Mouse (Mus musculus) T-helper 2 cell (primary cell): ENCODE data around the gene Ltbr.

ENCODE experiments used
- in situ Hi-C: fragments of 300-600 bp; cut with MboI, MseI; formaldehyde crosslinking; loops from one replicate; pipeline ENCODE4 v1.15.1; 2025; ENCODE audit warnings: high pct_unique_total_duplicates

Ltbr gene

GRCm38 (mm10) chr6:125345625-125346024, 31.9 kb upstream of the Ltbr start:
- in situ Hi-C loops, result no loop called here

GRCm38 (mm10) chr6:125344866-125345265, 31.2 kb upstream of the Ltbr start:
- in situ Hi-C loops, result no loop called here

DNA sequence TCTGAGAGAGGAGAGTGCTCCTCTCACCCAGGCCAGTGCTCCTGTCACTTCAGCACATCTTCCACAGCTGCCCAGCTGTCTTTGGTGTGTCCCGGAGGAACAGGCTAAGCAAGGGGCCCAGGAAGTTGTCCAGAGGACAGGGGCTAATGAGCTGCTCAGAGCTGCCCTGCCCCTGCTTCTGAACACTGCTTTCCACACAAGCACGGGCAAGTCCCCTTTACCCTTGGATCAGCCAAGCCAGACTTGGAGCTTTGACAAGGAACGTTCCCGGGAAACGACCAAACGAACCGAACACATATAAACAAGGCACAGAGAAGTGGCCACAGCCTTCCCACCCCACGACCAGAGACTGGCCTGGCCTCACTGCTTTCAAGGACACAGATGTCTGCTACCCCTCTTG, 30.4 kb upstream of the Ltbr start:
- in situ Hi-C loops, result no loop called here

- in situ Hi-C loops, result no loop called here
Observed at GRCm38 (mm10) chr6:125342198-125342597, 28.5 kb upstream of the Ltbr start.

DNA sequence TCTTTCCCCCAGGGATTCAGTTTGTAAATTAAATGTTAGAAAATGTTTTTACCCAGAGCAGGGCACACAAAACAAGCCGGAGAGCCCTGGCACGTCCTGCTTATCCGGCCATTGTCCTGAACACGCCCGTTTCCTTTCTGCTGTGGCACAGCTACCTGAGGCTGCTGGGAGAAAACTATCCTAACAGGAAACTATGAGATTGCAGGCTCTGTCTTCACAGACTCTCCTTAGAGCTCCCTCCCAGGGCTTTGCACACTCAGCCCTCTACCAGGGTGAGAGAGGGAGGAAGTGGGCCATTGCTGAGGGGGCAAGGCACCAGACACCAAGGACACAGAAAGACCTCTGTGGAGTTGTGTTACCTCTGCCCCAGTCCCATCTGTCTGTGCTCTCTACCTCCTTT, 26.6 kb upstream of the Ltbr start:
- in situ Hi-C loops, result no loop called here

- in situ Hi-C loops, result no loop called here
Observed at GRCm38 (mm10) chr6:125338791-125339660, 25.3 kb upstream of the Ltbr start.

DNA sequence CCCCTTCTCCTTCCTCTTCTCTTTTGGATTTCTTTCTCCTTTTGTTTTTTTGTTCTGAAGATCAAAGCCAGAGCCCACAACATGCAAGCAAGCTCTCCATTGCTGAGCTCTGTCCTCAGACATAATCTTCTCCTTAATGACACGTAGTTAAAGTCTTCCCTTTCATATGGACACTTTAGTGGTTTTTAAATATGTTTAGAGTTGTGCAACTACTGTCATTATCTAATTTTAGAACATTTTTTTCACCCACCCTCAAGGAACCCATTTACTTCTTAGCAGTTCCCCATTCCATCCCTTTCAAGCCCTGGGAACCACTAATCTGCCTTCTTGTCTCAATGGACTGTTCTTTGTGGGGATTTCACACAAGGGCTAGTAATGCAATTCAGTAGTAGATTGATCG, 20.7 kb upstream of the Ltbr start:
- in situ Hi-C loops, result no loop called here

- in situ Hi-C loops, result no loop called here
Observed at GRCm38 (mm10) chr6:125333112-125333899, 19.6 kb upstream of the Ltbr start.

DNA sequence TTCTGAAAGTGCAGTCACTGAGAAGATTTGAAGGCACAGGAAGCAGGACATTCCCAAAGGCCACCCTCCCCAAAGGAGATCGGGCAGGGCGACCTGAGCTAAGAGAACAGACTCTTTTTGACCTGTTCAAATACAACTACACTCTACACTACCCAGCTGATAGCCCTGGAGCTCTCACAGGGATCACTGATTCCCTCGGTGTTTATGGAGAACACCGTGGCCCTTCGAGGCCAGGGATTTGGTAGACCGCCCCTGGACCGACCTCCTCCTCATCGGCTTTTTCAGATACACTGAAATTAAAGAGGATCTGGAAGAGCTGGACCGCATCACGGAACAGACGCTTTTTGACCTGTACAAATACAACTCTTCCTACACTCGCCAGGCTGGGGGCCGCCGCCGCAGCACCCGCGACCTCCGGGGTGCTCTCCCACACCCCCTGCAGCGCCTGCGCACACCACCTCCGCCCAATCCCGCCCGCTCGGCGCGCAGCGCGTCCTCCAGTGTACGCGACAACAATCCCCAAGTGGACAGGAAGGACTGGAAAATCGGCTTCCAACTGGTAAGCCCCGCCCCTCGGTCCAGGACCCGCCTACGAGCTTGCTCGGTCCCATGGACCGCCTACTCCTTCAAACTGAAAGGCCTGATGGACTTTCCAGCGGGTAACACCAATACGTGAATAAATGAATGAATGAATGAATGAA, 17.1 kb upstream of the Ltbr start:
- in situ Hi-C loops, result no loop called here

- in situ Hi-C loops, result no loop called here
Observed at GRCm38 (mm10) chr6:125328243-125328642, 14.6 kb upstream of the Ltbr start.

DNA sequence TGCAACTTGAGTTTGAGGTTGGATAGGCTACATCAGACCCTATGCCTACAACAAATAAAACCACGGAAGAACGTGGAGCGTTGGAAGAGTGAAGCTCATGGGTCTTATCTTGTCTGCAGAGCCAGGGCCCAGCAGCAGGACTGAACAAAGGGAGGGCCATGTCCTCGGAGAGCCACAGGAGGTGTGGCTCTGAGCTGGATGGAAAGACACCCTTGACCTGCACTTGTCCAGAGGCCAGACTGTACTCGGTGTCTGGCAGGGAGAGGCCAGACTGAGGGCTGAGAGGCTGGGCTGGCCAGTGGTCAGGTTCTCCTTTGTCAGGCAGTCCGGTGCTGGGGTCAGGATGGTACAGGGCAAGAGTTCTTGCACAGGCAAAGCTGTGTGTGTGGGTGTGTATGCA, 11.7 kb upstream of the Ltbr start:
- in situ Hi-C loops, result no loop called here

- in situ Hi-C loops, result no loop called here
Observed at GRCm38 (mm10) chr6:125323547-125323946, 9.9 kb upstream of the Ltbr start.

DNA sequence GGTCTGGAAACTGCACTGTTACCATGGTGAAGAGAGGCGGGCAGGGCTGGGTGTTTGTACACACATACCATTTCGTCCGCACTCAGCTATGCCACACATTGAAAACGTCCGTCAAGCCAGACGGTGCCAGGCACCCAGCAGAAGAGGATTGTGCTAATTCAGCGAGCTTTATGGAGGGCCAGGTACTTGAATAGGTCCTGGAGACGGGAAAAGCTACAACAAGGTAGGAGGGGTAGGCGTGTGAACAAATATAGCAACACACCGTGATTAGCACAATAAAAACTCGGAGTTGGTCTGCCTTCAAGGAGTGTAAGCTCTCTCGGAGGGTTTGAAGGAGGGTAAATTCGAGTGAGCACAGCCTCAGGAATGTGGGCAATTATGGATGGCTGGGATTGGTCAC, 9.1 kb upstream of the Ltbr start:
- in situ Hi-C loops, result no loop called here

GRCm38 (mm10) chr6:125321114-125321855, 7.6 kb upstream of the Ltbr start:
- in situ Hi-C loops, result no loop called here

DNA sequence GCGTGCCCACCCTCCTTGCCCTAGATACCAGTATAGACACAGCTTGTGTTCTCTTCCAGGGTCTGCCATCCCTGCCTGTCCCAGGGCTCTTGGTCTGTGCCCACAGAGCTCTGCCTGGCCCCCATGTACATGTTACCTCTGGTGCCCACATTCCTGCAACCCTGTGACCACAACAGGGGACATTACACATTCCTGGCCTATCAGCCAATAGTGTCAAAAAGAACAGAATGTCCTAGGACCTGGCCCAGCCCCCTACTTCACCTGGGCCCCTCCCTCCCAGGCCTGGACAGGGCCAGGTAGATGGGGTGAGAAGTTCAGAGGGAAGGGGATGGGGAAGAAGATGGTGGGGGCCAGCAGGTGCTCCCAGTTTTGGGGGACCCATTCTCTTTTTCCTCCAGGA, 6.6 kb upstream of the Ltbr start, which contains the start of gene Scnn1a:
TSS of gene Scnn1a (plus strand) at position 337 of the 400 bp plus-strand sequence.
- in situ Hi-C loops, result no loop called here

GRCm38 (mm10) chr6:125319919-125320296, 6.2 kb upstream of the Ltbr start:
- in situ Hi-C loops, result no loop called here

GRCm38 (mm10) chr6:125318981-125319918, 5.6 kb upstream of the Ltbr start:
- in situ Hi-C loops, result no loop called here

- in situ Hi-C loops, result no loop called here
Observed at GRCm38 (mm10) chr6:125317077-125317476, 3.4 kb upstream of the Ltbr start.

- in situ Hi-C loops, result no loop called here
Observed at GRCm38 (mm10) chr6:125314746-125315145, 1.1 kb upstream of the Ltbr start.

DNA sequence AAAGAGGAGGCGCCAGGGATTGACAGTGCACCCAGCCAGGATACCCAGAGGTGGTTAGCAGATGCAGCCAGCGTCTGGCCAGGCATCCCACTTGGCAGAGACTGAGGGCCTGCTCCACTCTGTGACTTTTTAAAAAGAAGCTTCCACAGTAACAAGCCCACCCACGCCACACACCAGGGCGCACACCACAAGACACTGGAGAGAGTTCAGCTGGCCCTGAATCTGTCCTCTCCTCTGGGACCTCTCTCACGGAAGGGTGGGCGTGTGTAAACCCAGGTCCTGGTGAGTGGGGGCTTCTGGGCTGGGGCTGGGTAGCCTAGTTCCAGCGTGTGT, 512 bp upstream of the Ltbr start:
- in situ Hi-C loops, result no loop called here
